Mouse (Mus musculus) neural tube, embryonic 10.5 days (tissue): ENCODE measurements around the gene Cfap99.

Source experiments
- DNase-seq: peaks from one replicate; pipeline ENCODE4 v3.0.0-alpha.2; 2017; ENCODE audit warnings: low spot score; ENCODE audit errors: extremely low spot score

Gene Cfap99

GRCm38 (mm10) chr5:34330136-34330535, 41.7 kb downstream of the Cfap99 start:
- DNase-seq: no peak

- no peak for DNase-seq
These were observed 45.7 kb downstream of the Cfap99 start for GRCm38 (mm10) chr5:34334081-34334480.

GRCm38 (mm10) chr5:34335539-34336096, 47.2 kb downstream of the Cfap99 start:
- no peak for DNase-seq

GRCm38 (mm10) chr5:34336097-34336774, 47.8 kb downstream of the Cfap99 start, which contains the start of gene Rnf4:
Gene Rnf4 (plus strand): TSS chr5:34336289.
- DNase-seq: peak; percentile 98

- peak; percentile 72 for DNase-seq
These were observed 48.5 kb downstream of the Cfap99 start for GRCm38 (mm10) chr5:34336775-34337450.

GRCm38 (mm10) chr5:34340246-34340645, 51.8 kb downstream of the Cfap99 start:
- DNase-seq: no peak

GRCm38 (mm10) chr5:34352084-34352631, 63.8 kb downstream of the Cfap99 start:
- no peak for DNase-seq

- no peak for DNase-seq
These were observed 71.9 kb downstream of the Cfap99 start for GRCm38 (mm10) chr5:34360261-34360660.

GRCm38 (mm10) chr5:34363115-34363514, 74.7 kb downstream of the Cfap99 start:
- no peak for DNase-seq

GRCm38 (mm10) chr5:34368551-34369290, 80.3 kb downstream of the Cfap99 start:
- no peak for DNase-seq

- peak; percentile 96 for DNase-seq
These were observed 81.1 kb downstream of the Cfap99 start, which contains the start of gene Fam193a for GRCm38 (mm10) chr5:34369341-34370021. Gene Fam193a (plus strand): TSS chr5:34369933.

- peak; percentile 52 for DNase-seq
These were observed 81.8 kb downstream of the Cfap99 start for GRCm38 (mm10) chr5:34370022-34370823.

- no peak for DNase-seq
These were observed 82.4 kb downstream of the Cfap99 start for GRCm38 (mm10) chr5:34370840-34371239.

- DNase-seq: no peak
These were observed 83.7 kb downstream of the Cfap99 start for GRCm38 (mm10) chr5:34372141-34372540.

- no peak for DNase-seq
These were observed 84.1 kb downstream of the Cfap99 start for GRCm38 (mm10) chr5:34372541-34372940.
